Mouse (Mus musculus) ES-Bruce4 (cell line): ENCODE data around the gene Mettl7b. TPM values are rescaled to one million over a fixed set of nuclear protein-coding genes. Genes with fewer than 3 reads are reported as not detected.

Experiments used
- H3K27ac ChIP-seq: 2 replicates; pipeline ENCODE4 v1.5.1; 2012; ENCODE audit warnings: low read length, inconsistent platforms; ENCODE audit not compliant: insufficient read depth
- H3K27me3 ChIP-seq: 2 replicates; pipeline ENCODE4 v1.6.1; 2012; ENCODE audit warnings: mild to moderate bottlenecking, low read length, inconsistent platforms; ENCODE audit not compliant: control insufficient read depth, poor library complexity, insufficient read depth, severe bottlenecking
- H3K36me3 ChIP-seq: 2 replicates; pipeline ENCODE4 v1.6.1; 2012; ENCODE audit warnings: inconsistent platforms, mild to moderate bottlenecking, low read length, moderate library complexity; ENCODE audit not compliant: control insufficient read depth, poor library complexity, insufficient read depth, severe bottlenecking
- H3K4me1 ChIP-seq: one replicate; pipeline ENCODE4 v1.8.1; 2011; ENCODE audit warnings: low read length; ENCODE audit not compliant: control insufficient read depth, insufficient read depth
- H3K4me3 ChIP-seq: 2 replicates; pipeline ENCODE4 v1.5.1; 2011; ENCODE audit warnings: low read depth, mild to moderate bottlenecking, low read length
- H3K9ac ChIP-seq: 2 replicates; pipeline ENCODE4 v1.6.1; 2012; ENCODE audit warnings: low read depth, mild to moderate bottlenecking, inconsistent platforms; ENCODE audit not compliant: poor library complexity, severe bottlenecking
- H3K9me3 ChIP-seq: replicated peaks from 2 replicates; pipeline ENCODE4 v1.6.1; 2012; ENCODE audit warnings: mild to moderate bottlenecking, low read length, inconsistent platforms; ENCODE audit not compliant: control insufficient read depth, poor library complexity, insufficient read depth, severe bottlenecking
- CTCF ChIP-seq: IDR thresholded peaks from one replicate; pipeline ENCODE4 v1.8.1; 2011; ENCODE audit warnings: low read depth, low read length
- EP300 ChIP-seq: IDR thresholded peaks from 2 replicates; pipeline ENCODE4 v1.6.1; 2011; ENCODE audit warnings: low read depth, low read length; ENCODE audit not compliant: insufficient read depth
- POLR2A ChIP-seq: IDR thresholded peaks from one replicate; pipeline ENCODE4 v1.8.1; 2011; ENCODE audit warnings: low read length; ENCODE audit not compliant: insufficient read depth
- polyA plus RNA-seq: library from polyadenylated mRNA; stranded (reverse); fragments of >200 nt; gene quantifications from 2 replicates; pipeline ENCODE4 v1.2.4, GENCODE M21; 2011; ENCODE audit warnings: low read depth; ENCODE audit not compliant: missing spikeins, insufficient read depth, insufficient read length

Gene Mettl7b
- polyA plus RNA-seq, 1 experiment, result not detected

DNA sequence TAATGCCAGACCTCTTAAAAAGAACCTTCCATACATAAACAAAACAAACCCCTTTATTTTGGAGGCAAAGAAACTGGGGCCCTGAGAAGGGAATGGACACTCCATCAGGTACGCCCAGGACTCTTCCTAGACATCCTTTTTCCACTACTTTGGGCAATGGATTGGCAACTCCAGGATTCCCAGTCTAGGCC is 38.1 kb downstream of the Mettl7b start, which contains the start of gene Rdh5:
Rdh5 (minus strand) TSS at position 67 of the 191 bp plus-strand sequence.
- no peaks in the 10 kb centered on the region for H3K27me3 ChIP-seq
- H3K36me3 ChIP-seq, result no peaks in the 10 kb centered on the region
- H3K4me3 ChIP-seq, result peak within 1 kb of the TSS; percentile 74
- no peak within 1 kb of the TSS for H3K27ac ChIP-seq
- peak within 1 kb of the TSS; percentile 50 for H3K9ac ChIP-seq
- H3K9me3 ChIP-seq, result no peaks in the 10 kb centered on the region
- TF ChIP-seq POLR2A (no peak), EP300 (no peak), CTCF (no peak)
- peaks cover 3% of the 10 kb centered on the region for H3K4me1 ChIP-seq

DNA sequence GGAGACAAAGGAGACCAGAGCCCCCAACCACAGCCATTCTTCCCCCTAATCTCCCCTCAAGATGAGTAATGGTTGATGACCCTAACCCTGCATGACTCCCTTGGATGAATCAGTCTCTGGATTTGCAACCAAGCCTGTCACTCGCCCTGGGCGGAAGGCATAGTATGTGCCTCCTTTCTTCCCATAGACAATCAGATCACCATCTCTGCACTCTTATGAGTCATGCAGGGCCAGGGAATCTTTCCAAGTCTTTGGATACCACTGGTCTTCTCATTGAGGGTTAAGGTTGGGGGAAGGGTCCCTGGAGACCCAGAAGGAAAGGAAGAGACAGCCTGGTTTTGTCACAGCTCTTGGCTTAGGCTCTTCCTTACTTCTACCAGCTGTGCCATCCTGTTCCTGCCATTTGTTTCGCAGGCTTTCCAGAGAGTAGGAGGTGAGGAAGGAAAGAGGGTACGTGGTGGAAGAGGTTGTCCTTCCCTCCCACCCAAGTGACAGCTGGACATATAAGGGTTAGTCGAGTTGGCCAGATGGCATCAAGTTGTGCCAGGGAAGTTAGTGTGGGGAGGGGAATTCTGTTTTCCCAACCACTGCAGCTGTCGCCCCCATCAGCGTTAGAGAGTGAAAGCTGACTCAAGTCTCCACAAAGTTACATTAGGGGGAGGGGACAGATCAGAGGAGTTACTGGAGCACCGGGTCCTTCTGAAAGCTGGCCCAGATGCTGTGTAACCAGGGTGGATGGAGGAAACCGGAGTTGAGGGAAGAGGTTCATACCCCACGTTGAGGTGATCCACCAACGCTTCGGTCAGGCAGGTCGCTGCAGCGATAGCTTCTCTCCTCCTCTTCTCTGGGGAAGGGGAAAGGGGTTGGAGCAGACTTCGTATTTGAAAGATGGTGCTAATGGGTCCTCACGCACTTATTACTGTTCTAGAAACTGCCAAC is 38.6 kb downstream of the Mettl7b start:
- H3K4me3 ChIP-seq, result peak overlapping the region; percentile 39
- no peak overlapping the region for H3K27ac ChIP-seq
- H3K9ac ChIP-seq, result peak overlapping the region; percentile 50
- peaks cover 3% of the 10 kb centered on the region for H3K4me1 ChIP-seq
- H3K27me3 ChIP-seq, result no peaks in the 10 kb centered on the region
- TF ChIP-seq CTCF (no peak), POLR2A (no peak), EP300 (no peak)
- no peaks in the 10 kb centered on the region for H3K9me3 ChIP-seq
- H3K36me3 ChIP-seq, result no peaks in the 10 kb centered on the region

DNA sequence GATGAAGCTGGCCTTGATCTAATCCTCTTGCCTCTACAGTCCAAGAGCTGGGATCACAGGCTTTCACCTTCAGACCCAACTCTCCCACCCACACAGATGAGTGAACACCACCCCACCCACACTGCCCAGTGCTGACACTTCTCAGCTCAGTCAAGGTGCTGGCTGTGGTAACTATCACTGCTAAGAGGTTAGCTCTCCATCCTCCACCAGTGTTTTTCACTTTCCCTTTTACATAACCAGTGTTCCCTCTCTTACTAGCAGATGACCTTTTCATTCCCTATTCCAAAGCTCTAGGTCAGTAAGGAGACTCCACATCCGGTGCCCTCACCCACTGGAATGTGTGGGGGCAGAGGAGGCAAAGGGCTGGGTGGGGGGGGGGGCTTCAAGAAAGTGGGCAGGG is 39.5 kb downstream of the Mettl7b start:
- Histone ChIP-seq H3K9me3 (no peaks in the 10 kb centered on the region), H3K9ac (no peak overlapping the region), H3K4me1 (peaks cover 3% of the 10 kb centered on the region), H3K27ac (no peak overlapping the region), H3K27me3 (no peaks in the 10 kb centered on the region), H3K36me3 (peaks cover 8% of the 10 kb centered on the region), H3K4me3 (no peak overlapping the region)
- TF ChIP-seq EP300, result no peak
- TF ChIP-seq CTCF, result no peak
- no peak for TF ChIP-seq POLR2A

GRCm38 (mm10) chr10:128920736-128921161 is 40.0 kb downstream of the Mettl7b start:
- Histone ChIP-seq H3K4me1 (peaks cover 3% of the 10 kb centered on the region), H3K27ac (no peak overlapping the region), H3K9me3 (no peaks in the 10 kb centered on the region), H3K4me3 (no peak overlapping the region), H3K9ac (no peak overlapping the region), H3K27me3 (no peaks in the 10 kb centered on the region), H3K36me3 (peaks cover 10% of the 10 kb centered on the region)
- TF ChIP-seq EP300, result no peak
- no peak for TF ChIP-seq CTCF
- TF ChIP-seq POLR2A, result no peak

- no peak overlapping the region for H3K27ac ChIP-seq
- no peaks in the 10 kb centered on the region for H3K27me3 ChIP-seq
- H3K4me3 ChIP-seq, result no peak overlapping the region
- no peak for TF ChIP-seq EP300
- TF ChIP-seq POLR2A, result no peak
- no peak for TF ChIP-seq CTCF
- H3K4me1 ChIP-seq, result peaks cover 3% of the 10 kb centered on the region
- H3K36me3 ChIP-seq, result peaks cover 10% of the 10 kb centered on the region
- H3K9ac ChIP-seq, result no peak overlapping the region
- H3K9me3 ChIP-seq, result no peaks in the 10 kb centered on the region
Measured at GRCm38 (mm10) chr10:128919966-128920365, 40.8 kb downstream of the Mettl7b start.

- Histone ChIP-seq H3K27me3 (no peaks in the 10 kb centered on the region), H3K27ac (no peak overlapping the region), H3K9ac (no peak overlapping the region), H3K4me1 (peaks cover 3% of the 10 kb centered on the region), H3K36me3 (peaks cover 10% of the 10 kb centered on the region), H3K9me3 (no peaks in the 10 kb centered on the region), H3K4me3 (no peak overlapping the region)
- TF ChIP-seq CTCF, result no peak
- TF ChIP-seq POLR2A, result no peak
- no peak for TF ChIP-seq EP300
Measured at GRCm38 (mm10) chr10:128919203-128919631, 41.6 kb downstream of the Mettl7b start.
